ENCODE assay signal across 15 mouse cellular contexts in the genomic region with DNA sequence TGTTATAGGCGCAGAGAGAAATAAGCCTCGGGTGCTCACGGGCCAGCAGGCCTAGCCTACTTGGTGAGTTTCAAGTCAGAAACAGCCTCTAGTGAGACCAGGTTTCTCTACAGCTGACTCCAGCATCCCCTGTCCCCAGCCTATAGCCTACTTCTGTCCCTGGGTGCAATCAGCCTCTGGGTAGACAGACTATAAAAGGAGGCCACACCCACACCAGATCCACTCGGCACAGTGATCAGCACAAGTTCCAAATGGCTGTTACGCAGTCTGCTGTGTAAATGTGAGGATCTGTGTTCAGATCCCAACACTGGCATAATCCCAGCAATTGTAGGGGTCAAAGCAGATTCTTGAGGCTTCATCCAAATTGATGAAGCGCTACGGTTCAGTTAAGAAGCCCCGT. TPM values are rescaled to one million over a fixed set of nuclear protein-coding genes. Genes with fewer than 3 reads are reported as not detected.
A peak's percentile ranks its signal among the peaks of the same experiment; 100 is the strongest.
DNase-seq lines count a peak whose midpoint lies in the region; ATAC-seq and TF ChIP-seq lines count a peak whose summit lies in the region.
"Had no signal": no experiment of that assay in that cellular context is flagged by ENCODE, and none has a peak within 500 bp of the region (broad histone marks: within the 10 kb centered on the region; RNA-seq: fewer than 3 reads in every experiment).

No protein-coding gene starts in this region.

- peaks cover 0 to 20% of the 10 kb centered on the region in 2 experiments; a peak in 3 of 4 replicates for H3K36me3 ChIP-seq in MEL (ENCODE audit: control insufficient read depth in 1 of 2, insufficient read depth in 2 of 2, low read length in 2 of 2)
- H3K36me3 ChIP-seq in liver, embryonic 13.5 days, result peaks cover 67% of the 10 kb centered on the region
- peaks cover 3% of the 10 kb centered on the region; the same call in 1 of the 2 replicates for H3K36me3 ChIP-seq in midbrain, embryonic 11.5 days (ENCODE audit: control insufficient read depth, insufficient read depth, low read length)

- WGBS in liver, embryonic 13.5 days (ENCODE audit: insufficient replicate concordance), result 62% methylated on average over 8 of the region's 8 CpGs
- WGBS in midbrain, embryonic 11.5 days, result 83% methylated on average over 8 of the region's 8 CpGs

- TF ChIP-seq CTCF in MEL (IDR thresholded peaks at IDR 0.05 in 2 of 3, conservative IDR thresholded peaks at IDR 0.05 in 1 of 3; ENCODE audit: control insufficient read depth in 1 of 3, insufficient read depth in 1 of 3, low read depth in 2 of 3, low read length in 3 of 3, poor library complexity in 1 of 3, severe bottlenecking in 1 of 3), result no peak

- H3K79me2 ChIP-seq in MEL (ENCODE audit: control insufficient read depth, insufficient read depth, low read length, poor library complexity), result peaks cover 1% of the 10 kb centered on the region; the same call in 1 of the 2 replicates

- TF ChIP-seq RAD21 in MEL (IDR thresholded peaks at IDR 0.05; ENCODE audit: low read depth, low read length), result no peak

- H3K4me2 ChIP-seq in liver, embryonic 13.5 days, result peak overlapping the region; percentile 71
- no peak overlapping the region for H3K4me2 ChIP-seq in midbrain, embryonic 11.5 days

- H3K4me1 ChIP-seq in MEL (ENCODE audit: control insufficient read depth in 1 of 2, insufficient read depth in 2 of 2, low read length in 2 of 2), result peaks cover 6 to 32% of the 10 kb centered on the region in 2 experiments
- peaks cover 86% of the 10 kb centered on the region for H3K4me1 ChIP-seq in liver, embryonic 13.5 days (replicated peaks)
- peaks cover 14% of the 10 kb centered on the region for H3K4me1 ChIP-seq in midbrain, embryonic 11.5 days (ENCODE audit: control insufficient read depth, insufficient read depth, low read length)

- peak overlapping the region; percentile 52 for H3K9ac ChIP-seq in MEL (ENCODE audit: control insufficient read depth, low read depth, low read length, poor library complexity, severe bottlenecking)
- H3K9ac ChIP-seq in liver, embryonic 13.5 days, result peak overlapping the region; percentile 79
- H3K9ac ChIP-seq in midbrain, embryonic 11.5 days (ENCODE audit: low read length), result no peak overlapping the region

- peak; percentile 9 for DNase-seq in kidney, adult 9 months
- DNase-seq in kidney, postnatal 10 days, result no peak
- DNase-seq in MEL (ENCODE audit: low read depth, low spot score), result peak; percentile 84
- DNase-seq in liver, embryonic 13.5 days, result peak; percentile 59
- DNase-seq in right cerebral cortex, adult 18-20 months, result no peak
- DNase-seq in cerebellum, adult 8-10 months, result no peak
- DNase-seq in midbrain, embryonic 11.5 days (ENCODE audit: low spot score, missing footprints), result no peak
- DNase-seq: gastrocnemius, postnatal 25 days had no signal

- no peaks in the 10 kb centered on the region for H3K27me3 ChIP-seq in MEL (ENCODE audit: control insufficient read depth in 1 of 2, insufficient read depth in 2 of 2, low read length in 2 of 2)
- no peaks in the 10 kb centered on the region for H3K27me3 ChIP-seq in liver, embryonic 13.5 days
- no peaks in the 10 kb centered on the region for H3K27me3 ChIP-seq in midbrain, embryonic 11.5 days (ENCODE audit: control insufficient read depth, insufficient read depth, low read length)

- peak overlapping the region; percentile 31 to 52 for H3K4me3 ChIP-seq in MEL (ENCODE audit: control insufficient read depth in 1 of 2, insufficient read depth in 1 of 2, low read depth in 2 of 2, low read length in 2 of 2)
- peak overlapping the region; percentile 47 for H3K4me3 ChIP-seq in liver, embryonic 13.5 days (replicated peaks)
- no peak overlapping the region for H3K4me3 ChIP-seq in midbrain, embryonic 11.5 days (ENCODE audit: low read depth, low read length)
- H3K4me3 ChIP-seq: layer of hippocampus, adult 2 months had no signal

- H3K27ac ChIP-seq in MEL (ENCODE audit: control insufficient read depth, low read depth, low read length), result peak overlapping the region; percentile 99
- H3K27ac ChIP-seq in liver, embryonic 13.5 days, result peak overlapping the region; percentile 100
- H3K27ac ChIP-seq in midbrain, embryonic 11.5 days (ENCODE audit: low read depth, low read length), result no peak overlapping the region
- H3K27ac ChIP-seq: layer of hippocampus, adult 2 months had no signal

- 0 out of 4 replicates have a peak, but pooled peaks of 1 of the 2 experiments have one; percentile 19 for TF ChIP-seq EP300 in MEL (IDR thresholded peaks at IDR 0.05; ENCODE audit: low read depth in 1 of 2, low read length in 2 of 2)

- ATAC-seq in erythroblast, adult 5-6 weeks (replicated peaks; ENCODE audit: low FRiP score, poor library complexity, severe bottlenecking), result peak; percentile 36
- peak; percentile 32; the same call in 1 of the 2 replicates for ATAC-seq in liver, embryonic 13.5 days (ENCODE audit: low read depth)
- no peak for ATAC-seq in midbrain, embryonic 11.5 days (ENCODE audit: low FRiP score)
- ATAC-seq: hindbrain, embryonic 16.5 days had no signal

- no peaks in the 10 kb centered on the region for H3K9me3 ChIP-seq in MEL (replicated peaks; ENCODE audit: insufficient read depth, low read length)
- peaks cover 9% of the 10 kb centered on the region; the same call in 1 of the 2 replicates for H3K9me3 ChIP-seq in liver, embryonic 13.5 days (replicated peaks)
- no peaks in the 10 kb centered on the region for H3K9me3 ChIP-seq in midbrain, embryonic 11.5 days (ENCODE audit: control insufficient read depth, low read length)

- TF ChIP-seq POLR2A in MEL (IDR thresholded peaks at IDR 0.05; ENCODE audit: control insufficient read depth in 1 of 2, insufficient read depth in 1 of 2, low read depth in 1 of 2, low read length in 2 of 2, poor library complexity in 1 of 2), result peak in 1 of 2 experiments; percentile 24; a peak in 1 of 4 replicates

TF ChIP-seq in MEL, 35 proteins besides CTCF, POLR2A, EP300 and RAD21:
- TF ChIP-seq POLR2AphosphoS2 (IDR thresholded peaks at IDR 0.05; ENCODE audit: low read length) (peak; percentile 66; the same call in 1 of the 2 replicates), RCOR1 (IDR thresholded peaks at IDR 0.05; ENCODE audit: low read depth, low read length) (0 out of 2 replicates have a peak, but pooled peaks have one; percentile 17), TBP (IDR thresholded peaks at IDR 0.05; ENCODE audit: low read depth, low read length) (peak; percentile 77), GATA1 (IDR thresholded peaks at IDR 0.05; ENCODE audit: low read depth, low read length) (0 out of 2 replicates have a peak, but pooled peaks have one; percentile 3), POLR2AphosphoS5 (IDR thresholded peaks at IDR 0.05; ENCODE audit: borderline replicate concordance, low read depth, low read length) (no peak)

RNA-seq across cellular contexts. Expression of a gene that starts 11.9 kb away (rescaled TPM):
- total RNA-seq in MEL (2012; rRNA removed), result 43.6 and 62.1 TPM in 2 replicates
- 10 to 100 TPM in 1 of 2 experiments, not detected in 1; 56.5 TPM for polyA plus RNA-seq in MEL (2012; ENCODE audit: insufficient read depth in 1 of 2, insufficient read length in 2 of 2, low read depth in 1 of 2, low replicate concordance in 2 of 2, missing spikeins in 1 of 2)
- 72.4 and 83.0 TPM in 2 replicates for total RNA-seq in erythroblast, adult 5-6 weeks (2015; ENCODE audit: low replicate concordance)
- 147 and 218 TPM in 2 replicates for total RNA-seq in erythroblast, adult 5-6 weeks (2017; ENCODE audit: low replicate concordance)
- 41.6 and 44.9 TPM in 2 replicates for polyA plus RNA-seq in liver, embryonic 13.5 days (2015; fragmentation: Nextera tagmentation; extraction: Ambion mirVana)
- 5.0 and 5.1 TPM in 2 replicates for polyA plus RNA-seq in midbrain, embryonic 11.5 days (2014; fragmentation: Nextera tagmentation; extraction: Ambion mirVana)

RNA-seq across cellular contexts. Expression of a gene that starts 16.6 kb away (rescaled TPM):
- 0.07 and 0.27 TPM in 2 replicates for total RNA-seq in MEL (2012; rRNA removed)
- under 1 TPM in 1 of 2 experiments, not detected in 1; 0.10 TPM for polyA plus RNA-seq in MEL (2012; ENCODE audit: insufficient read depth in 1 of 2, insufficient read length in 2 of 2, low read depth in 1 of 2, low replicate concordance in 2 of 2, missing spikeins in 1 of 2)
- not detected in 2 replicates for total RNA-seq in erythroblast, adult 5-6 weeks (2015; ENCODE audit: low replicate concordance)
- total RNA-seq in erythroblast, adult 5-6 weeks (2017; ENCODE audit: low replicate concordance), result 0.14 TPM in 1 of 2 replicates, not detected in the other
- 0.68 and 0.89 TPM in 2 replicates for polyA plus RNA-seq in liver, embryonic 13.5 days (2015; fragmentation: Nextera tagmentation; extraction: Ambion mirVana)
- polyA plus RNA-seq in midbrain, embryonic 11.5 days (2014; fragmentation: Nextera tagmentation; extraction: Ambion mirVana), result 0.60 and 0.86 TPM in 2 replicates
- total RNA-seq: megakaryocyte progenitor cell, adult 5-6 weeks had no signal

RNA-seq across cellular contexts. Expression of a gene that starts 23.0 kb away (rescaled TPM):
- total RNA-seq in MEL (2012; rRNA removed), result not detected in 2 replicates
- polyA plus RNA-seq in MEL (2012; ENCODE audit: insufficient read depth in 1 of 2, insufficient read length in 2 of 2, low read depth in 1 of 2, low replicate concordance in 2 of 2, missing spikeins in 1 of 2), result under 1 TPM in 1 of 2 experiments, not detected in 1; 0.11 TPM
- total RNA-seq in erythroblast, adult 5-6 weeks (2015; ENCODE audit: low replicate concordance), result not detected in 2 replicates
- total RNA-seq in erythroblast, adult 5-6 weeks (2017; ENCODE audit: low replicate concordance), result not detected in 2 replicates
- not detected in 2 replicates for polyA plus RNA-seq in liver, embryonic 13.5 days (2015; fragmentation: Nextera tagmentation; extraction: Ambion mirVana)
- not detected in 2 replicates for polyA plus RNA-seq in midbrain, embryonic 11.5 days (2014; fragmentation: Nextera tagmentation; extraction: Ambion mirVana)
- total RNA-seq: gastrocnemius, postnatal 25 days; layer of hippocampus, adult 2 months; left cerebral cortex, postnatal 36 days; megakaryocyte progenitor cell, adult 5-6 weeks had no signal
- polyA plus RNA-seq: cortical plate, adult 2 months; hindbrain, embryonic 16.5 days; stomach, embryonic 14.5 days had no signal

RNA-seq across cellular contexts. Expression of a gene that starts 23.5 kb away (rescaled TPM):
- 70.0 and 75.4 TPM in 2 replicates for total RNA-seq in MEL (2012; rRNA removed)
- polyA plus RNA-seq in MEL (2012; ENCODE audit: insufficient read depth in 1 of 2, insufficient read length in 2 of 2, low read depth in 1 of 2, low replicate concordance in 2 of 2, missing spikeins in 1 of 2), result 10 to 100 TPM in 1 of 2 experiments, not detected in 1; 81.9 TPM
- total RNA-seq in erythroblast, adult 5-6 weeks (2015; ENCODE audit: low replicate concordance), result 4.0 and 6.0 TPM in 2 replicates
- 4.3 and 6.1 TPM in 2 replicates for total RNA-seq in erythroblast, adult 5-6 weeks (2017; ENCODE audit: low replicate concordance)
- polyA plus RNA-seq in liver, embryonic 13.5 days (2015; fragmentation: Nextera tagmentation; extraction: Ambion mirVana), result 68.7 and 70.5 TPM in 2 replicates
- polyA plus RNA-seq in midbrain, embryonic 11.5 days (2014; fragmentation: Nextera tagmentation; extraction: Ambion mirVana), result 72.2 and 81.2 TPM in 2 replicates

RNA-seq across cellular contexts. Expression of a gene that starts 27.7 kb away (rescaled TPM):
- 77.9 and 82.5 TPM in 2 replicates for total RNA-seq in MEL (2012; rRNA removed)
- polyA plus RNA-seq in MEL (2012; ENCODE audit: insufficient read depth in 1 of 2, insufficient read length in 2 of 2, low read depth in 1 of 2, low replicate concordance in 2 of 2, missing spikeins in 1 of 2), result 10 to 100 TPM in 1 of 2 experiments, not detected in 1; 89.2 TPM
- total RNA-seq in erythroblast, adult 5-6 weeks (2015; ENCODE audit: low replicate concordance), result 21.3 and 30.7 TPM in 2 replicates
- total RNA-seq in erythroblast, adult 5-6 weeks (2017; ENCODE audit: low replicate concordance), result 10.9 and 28.0 TPM in 2 replicates
- polyA plus RNA-seq in liver, embryonic 13.5 days (2015; fragmentation: Nextera tagmentation; extraction: Ambion mirVana), result 12.7 and 13.8 TPM in 2 replicates
- polyA plus RNA-seq in midbrain, embryonic 11.5 days (2014; fragmentation: Nextera tagmentation; extraction: Ambion mirVana), result 23.8 and 26.3 TPM in 2 replicates

Comparison
In these comparisons a context has a peak if more than half of its experiments do, and no peak if none do; other contexts are left out.
1. DNase-seq: peak in kidney, adult 9 months (single experiment), MEL (single experiment) and liver, embryonic 13.5 days (single experiment); none in kidney, postnatal 10 days (single experiment), right cerebral cortex, adult 18-20 months (single experiment), cerebellum, adult 8-10 months (single experiment) and midbrain, embryonic 11.5 days (single experiment).